Mouse (Mus musculus) CD4-positive, CD25-positive, alpha-beta regulatory T cell (primary cell): ENCODE results near the gene Prr30. TPM values are rescaled to one million over a fixed set of nuclear protein-coding genes. Genes with fewer than 3 reads are reported as not detected.

ENCODE experiments used
- polyA plus RNA-seq: library from polyadenylated mRNA; unstranded; fragments of 100-300 nt; shearing (Covaris generic); gene quantifications from one replicate; pipeline ENCODE4 v1.2.1, GENCODE M21; 2017

Prr30 gene
- not detected for polyA plus RNA-seq

DNA sequence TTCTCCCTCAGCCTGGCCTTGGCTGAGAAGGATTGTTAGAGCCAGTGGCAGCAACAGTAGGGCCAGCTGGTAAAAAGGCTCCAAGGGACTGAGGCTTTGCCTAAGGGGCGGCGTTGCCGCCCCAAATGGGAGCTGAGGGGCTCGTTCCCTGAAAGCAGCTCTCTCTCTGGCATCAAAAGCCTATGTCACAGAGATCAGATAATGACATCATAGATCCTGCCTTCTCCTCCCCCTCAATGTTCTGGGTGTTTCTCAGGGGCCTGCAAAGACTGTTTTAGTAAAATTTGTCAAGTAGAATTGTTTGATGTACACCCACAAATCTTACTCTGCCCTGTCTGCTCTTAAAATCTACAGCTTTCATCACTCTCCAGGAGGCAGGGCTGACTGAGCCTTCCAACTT, at the start of gene Prr30:
Gene Prr30 (minus strand): TSS at position 101 of the 400 bp plus-strand sequence.

